Mouse (Mus musculus) limb, embryonic 11.5 days (tissue): ENCODE data around the gene Nans. TPM values are rescaled to one million over a fixed set of nuclear protein-coding genes. Genes with fewer than 3 reads are reported as not detected.

Experiments used
- ATAC-seq: fragments of 200-750 bp; cut with Nextera tagmentation; 2 replicates; pipeline ENCODE4 v1.8.0; 2017; ENCODE audit warnings: low read depth; ENCODE audit not compliant: insufficient number of reproducible peaks, low FRiP score, low TSS enrichment
- DNase-seq: peaks from one replicate; pipeline ENCODE4 v3.0.0-alpha.2; 2015; ENCODE audit warnings: low spot score
- H3K27ac ChIP-seq: fragments of 300-500 bp; sonication (generic); replicated peaks from 2 replicates; pipeline ENCODE4 v1.5.1; 2014; ENCODE audit warnings: low read depth, mild to moderate bottlenecking, low read length
- H3K27me3 ChIP-seq: fragments of 300-500 bp; sonication (generic); 2 replicates; pipeline ENCODE4 v1.6.1; 2014; ENCODE audit warnings: mild to moderate bottlenecking, low read length, mixed read lengths; ENCODE audit not compliant: control insufficient read depth, insufficient read depth
- H3K36me3 ChIP-seq: fragments of 300-500 bp; sonication (generic); 2 replicates; pipeline ENCODE4 v1.6.1; 2014; ENCODE audit warnings: mild to moderate bottlenecking, low read length, moderate library complexity, mixed read lengths; ENCODE audit not compliant: control insufficient read depth, insufficient read depth
- H3K4me1 ChIP-seq: fragments of 300-500 bp; sonication (generic); 2 replicates; pipeline ENCODE4 v1.6.1; 2014; ENCODE audit warnings: low read length, mixed read lengths; ENCODE audit not compliant: control insufficient read depth, insufficient read depth
- H3K4me2 ChIP-seq: fragments of 300-500 bp; sonication (generic); 2 replicates; pipeline ENCODE4 v1.6.1; 2014; ENCODE audit warnings: low read depth, mild to moderate bottlenecking, moderate library complexity; ENCODE audit not compliant: severe bottlenecking
- H3K4me3 ChIP-seq: fragments of 300-500 bp; sonication (generic); 2 replicates; pipeline ENCODE4 v1.5.1; 2014; ENCODE audit warnings: low read depth, low read length
- H3K9ac ChIP-seq: fragments of 300-500 bp; sonication (generic); 2 replicates; pipeline ENCODE4 v1.6.1; 2014; ENCODE audit warnings: mild to moderate bottlenecking, low read length
- H3K9me3 ChIP-seq: fragments of 300-500 bp; sonication (generic); 2 replicates; pipeline ENCODE4 v1.6.1; 2016; ENCODE audit warnings: low read length; ENCODE audit not compliant: control insufficient read depth
- WGBS: fragments of 180-500 bp; shearing (Covaris S2); extraction: QIAGEN DNeasy Blood & Tissue Kit; methylation state at CpG from one replicate; pipeline ENCODE4 v1.1.7; 2014; 5-methylcytosine and 5-hydroxymethylcytosine counted together
- polyA plus RNA-seq: library from polyadenylated mRNA; unstranded; fragments of >200 nt; fragmentation: Nextera tagmentation; extraction: Ambion mirVana; gene quantifications from 2 replicates; pipeline ENCODE4 v1.2.1, GENCODE M21; 2014

The Nans gene
- polyA plus RNA-seq, 1 experiment from 2014 or later, result 98.0 TPM

GRCm38 (mm10) chr4:46544313-46544712 is 55.3 kb downstream of the Nans start:
- H3K9me3 ChIP-seq, result no peaks in the 10 kb centered on the region
- no peak overlapping the region for H3K9ac ChIP-seq
- H3K4me2 ChIP-seq, result no peak overlapping the region
- ATAC-seq (no peak), DNase-seq (no peak)
- no peak overlapping the region for H3K27ac ChIP-seq
- no peaks in the 10 kb centered on the region for H3K4me1 ChIP-seq
- no peaks in the 10 kb centered on the region; the same call in 1 of the 2 replicates for H3K27me3 ChIP-seq
- 33% methylated on average over 1 of the region's 1 CpGs for WGBS
- no peaks in the 10 kb centered on the region for H3K36me3 ChIP-seq
- no peak overlapping the region for H3K4me3 ChIP-seq

GRCm38 (mm10) chr4:46545498-46545897 is 56.5 kb downstream of the Nans start:
- no peaks in the 10 kb centered on the region for H3K9me3 ChIP-seq
- H3K9ac ChIP-seq, result no peak overlapping the region
- no peaks in the 10 kb centered on the region for H3K27me3 ChIP-seq
- 7% methylated on average over 9 of the region's 9 CpGs for WGBS
- DNase-seq, result no peak
- no peaks in the 10 kb centered on the region for H3K4me1 ChIP-seq
- H3K4me2 ChIP-seq, result no peak overlapping the region
- no peak overlapping the region for H3K27ac ChIP-seq
- no peaks in the 10 kb centered on the region for H3K36me3 ChIP-seq
- H3K4me3 ChIP-seq, result no peak overlapping the region
- no peak for ATAC-seq

GRCm38 (mm10) chr4:46546709-46547108 is 57.7 kb downstream of the Nans start:
- WGBS, result 45% methylated on average over 6 of the region's 6 CpGs

GRCm38 (mm10) chr4:46549979-46550378 is 60.9 kb downstream of the Nans start:
- Histone ChIP-seq H3K4me2 (no peak overlapping the region), H3K27me3 (no peaks in the 10 kb centered on the region), H3K9me3 (no peaks in the 10 kb centered on the region), H3K4me1 (no peaks in the 10 kb centered on the region), H3K4me3 (no peak overlapping the region), H3K36me3 (no peaks in the 10 kb centered on the region), H3K27ac (no peak overlapping the region), H3K9ac (no peak overlapping the region)
- DNase-seq (no peak), ATAC-seq (no peak)
- WGBS, result 88% methylated on average over 10 of the region's 10 CpGs

More at GRCm38 (mm10) chr4:46546709-46547108, 57.7 kb downstream of the Nans start:
- Histone ChIP-seq H3K9me3 (no peaks in the 10 kb centered on the region), H3K4me2 (no peak overlapping the region), H3K9ac (no peak overlapping the region), H3K27me3 (no peaks in the 10 kb centered on the region), H3K4me1 (no peaks in the 10 kb centered on the region), H3K27ac (no peak overlapping the region), H3K36me3 (no peaks in the 10 kb centered on the region), H3K4me3 (no peak overlapping the region)
- ATAC-seq (no peak), DNase-seq (no peak)

GRCm38 (mm10) chr4:46550406-46550805 is 61.4 kb downstream of the Nans start:
- DNase-seq (no peak), ATAC-seq (no peak)
- H3K27ac ChIP-seq, result no peak overlapping the region
- no peaks in the 10 kb centered on the region for H3K4me1 ChIP-seq
- no peaks in the 10 kb centered on the region for H3K27me3 ChIP-seq
- no peaks in the 10 kb centered on the region for H3K36me3 ChIP-seq
- H3K9me3 ChIP-seq, result no peaks in the 10 kb centered on the region
- WGBS, result 74% methylated on average over 8 of the region's 8 CpGs
- no peak overlapping the region for H3K4me3 ChIP-seq
- H3K9ac ChIP-seq, result no peak overlapping the region
- no peak overlapping the region for H3K4me2 ChIP-seq

Other genes starting within 250 kb of the Nans start
- not detected in 2 replicates for gene Foxe1, start 145.6 kb upstream of the Nans start, polyA plus RNA-seq
- 10.2 and 11.0 TPM in 2 replicates for gene Trmo, start 99.8 kb upstream of the Nans start, polyA plus RNA-seq
- 13.5 and 13.9 TPM in 2 replicates for gene Hemgn, start 75.7 kb upstream of the Nans start, polyA plus RNA-seq
- 403 and 422 TPM in 2 replicates for gene Anp32b, start 38.3 kb upstream of the Nans start, polyA plus RNA-seq
- gene Trim14, start 46.9 kb downstream of the Nans start, polyA plus RNA-seq, result 0.36 and 0.95 TPM in 2 replicates
- gene Coro2a, start 113.0 kb downstream of the Nans start, polyA plus RNA-seq, result 1.7 and 2.7 TPM in 2 replicates
- 0.96 and 1.7 TPM in 2 replicates for gene Tbc1d2, start 161.0 kb downstream of the Nans start, polyA plus RNA-seq